ENCODE assay signal across 18 mouse cellular contexts in the genomic region with DNA sequence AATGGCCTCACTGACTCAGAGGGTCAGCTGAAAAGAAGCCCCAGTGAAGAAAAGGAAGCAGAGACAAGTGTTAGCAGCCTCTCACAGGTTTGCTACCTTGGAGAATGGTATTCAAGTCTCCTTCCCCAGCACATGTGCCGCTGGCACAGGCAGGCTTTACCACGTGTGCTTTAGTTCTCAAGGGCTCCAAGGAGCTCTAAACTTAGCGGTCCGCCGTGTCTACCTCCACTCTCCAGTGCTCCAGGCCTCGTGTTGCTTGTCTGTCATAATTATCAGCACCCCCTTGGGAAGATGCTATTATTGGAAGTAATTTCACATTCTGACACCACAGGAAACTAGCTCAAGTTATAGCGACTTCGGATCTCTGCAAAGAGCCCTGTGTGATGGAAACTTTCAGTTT.
DNase-seq lines count a peak whose midpoint lies in the region; ATAC-seq and TF ChIP-seq lines count a peak whose summit lies in the region.
"Had no signal": no experiment of that assay in that cellular context is flagged by ENCODE, and none has a peak within 500 bp of the region (broad histone marks: within the 10 kb centered on the region; RNA-seq: fewer than 3 reads in every experiment).

No protein-coding gene starts in this region.

- no peaks in the 10 kb centered on the region for H3K36me3 ChIP-seq in heart, embryonic 10.5 days
- H3K36me3 ChIP-seq in limb, embryonic 14.5 days (ENCODE audit: control insufficient read depth, insufficient read depth, low read length) = no peaks in the 10 kb centered on the region
- H3K36me3 ChIP-seq: embryonic facial prominence, embryonic 12.5 days; forebrain, embryonic 12.5 days; intestine, embryonic 15.5 days; stomach, embryonic 15.5 days had no signal

- H3K4me3 ChIP-seq in heart, embryonic 10.5 days = no peak overlapping the region
- no peak overlapping the region for H3K4me3 ChIP-seq in layer of hippocampus, adult 2 months
- no peak overlapping the region for H3K4me3 ChIP-seq in limb, embryonic 14.5 days (replicated peaks; ENCODE audit: low read length)
- H3K4me3 ChIP-seq: embryonic facial prominence, embryonic 12.5 days; forebrain, embryonic 12.5 days; intestine, embryonic 15.5 days; stomach, embryonic 15.5 days had no signal

- no peaks in the 10 kb centered on the region for H3K27me3 ChIP-seq in heart, embryonic 10.5 days (ENCODE audit: insufficient read depth, poor library complexity, severe bottlenecking)
- H3K27me3 ChIP-seq in limb, embryonic 14.5 days (ENCODE audit: control insufficient read depth, insufficient read depth, low read length) = no peaks in the 10 kb centered on the region
- H3K27me3 ChIP-seq: embryonic facial prominence, embryonic 12.5 days; intestine, embryonic 15.5 days; stomach, embryonic 15.5 days had no signal

- H3K27ac ChIP-seq in heart, embryonic 10.5 days = peak overlapping the region; percentile 8; the same call in 1 of the 2 replicates
- peak overlapping the region; percentile 41; the same call in 1 of the 2 replicates for H3K27ac ChIP-seq in layer of hippocampus, adult 2 months
- no peak overlapping the region for H3K27ac ChIP-seq in limb, embryonic 14.5 days (replicated peaks; ENCODE audit: low read depth, low read length)
- H3K27ac ChIP-seq: embryonic facial prominence, embryonic 12.5 days; forebrain, embryonic 12.5 days; intestine, embryonic 15.5 days; macrophage; stomach, embryonic 15.5 days had no signal

- DNase-seq in heart, embryonic 10.5 days (ENCODE audit: low spot score) = no peak
- no peak for DNase-seq in heart, adult 8-10 months (ENCODE audit: low spot score)
- no peak for DNase-seq in layer of hippocampus, adult 2 months (ENCODE audit: low spot score in 2 of 2)
- DNase-seq in layer of hippocampus, adult 8-10 months (ENCODE audit: low spot score in 2 of 2) = no peak
- peak; percentile 29 for DNase-seq in embryo, embryonic 11 days
- DNase-seq in limb, embryonic 14.5 days (ENCODE audit: low spot score) = peak; percentile 23
- no peak for DNase-seq in cerebellum, adult 9-10 months
- no peak for DNase-seq in urinary bladder, postnatal 4 days (ENCODE audit: low spot score in 2 of 2)
- DNase-seq: B cell, adult 2 months; cerebellum, adult 11 months; lung, adult 2 months; right cerebral cortex, adult 18-20 months; spleen, adult 18-20 months had no signal

- no peak overlapping the region for H3K4me2 ChIP-seq in limb, embryonic 14.5 days (replicated peaks; ENCODE audit: low read depth, low read length, severe bottlenecking)
- H3K4me2 ChIP-seq: embryonic facial prominence, embryonic 12.5 days; forebrain, embryonic 12.5 days; intestine, embryonic 15.5 days; stomach, embryonic 15.5 days had no signal

- no peak overlapping the region for H3K9ac ChIP-seq in limb, embryonic 14.5 days (ENCODE audit: low read depth, low read length, severe bottlenecking)
- H3K9ac ChIP-seq: embryonic facial prominence, embryonic 12.5 days; forebrain, embryonic 12.5 days; intestine, embryonic 15.5 days; stomach, embryonic 15.5 days had no signal

- H3K9me3 ChIP-seq in heart, embryonic 10.5 days = no peaks in the 10 kb centered on the region
- no peaks in the 10 kb centered on the region for H3K9me3 ChIP-seq in limb, embryonic 14.5 days (ENCODE audit: control insufficient read depth, low read length)
- H3K9me3 ChIP-seq: embryonic facial prominence, embryonic 12.5 days; forebrain, embryonic 12.5 days; intestine, embryonic 15.5 days; stomach, embryonic 15.5 days had no signal

- peaks cover 11% of the 10 kb centered on the region; the same call in 1 of the 2 replicates for H3K4me1 ChIP-seq in heart, embryonic 10.5 days
- H3K4me1 ChIP-seq in limb, embryonic 14.5 days (ENCODE audit: control insufficient read depth, insufficient read depth, low read length) = peaks cover 23% of the 10 kb centered on the region
- H3K4me1 ChIP-seq: intestine, embryonic 15.5 days; stomach, embryonic 15.5 days had no signal

- no peak for TF ChIP-seq CTCF in layer of hippocampus, adult 2 months (conservative IDR thresholded peaks at IDR 0.05)

- 31% methylated on average over 8 of the region's 8 CpGs for WGBS in heart, embryonic 10.5 days
- WGBS in limb, embryonic 14.5 days = 46% methylated on average over 8 of the region's 8 CpGs

- TF ChIP-seq POLR2A in limb, embryonic 14.5 days (IDR thresholded peaks at IDR 0.05; ENCODE audit: borderline replicate concordance, extremely low read depth, insufficient read depth, insufficient read length) = no peak

- ATAC-seq in limb, embryonic 14.5 days (ENCODE audit: low FRiP score, low read depth) = peak; percentile 63; the same call in 1 of the 2 replicates
- ATAC-seq: intestine, embryonic 15.5 days had no signal

Comparison
In these comparisons a context has a peak if more than half of its experiments do, and no peak if none do; other contexts are left out.
1. DNase-seq: peak in embryo, embryonic 11 days (single experiment) and limb, embryonic 14.5 days (single experiment); none in heart, embryonic 10.5 days (single experiment), heart, adult 8-10 months (single experiment), layer of hippocampus, adult 2 months (0 of 2), layer of hippocampus, adult 8-10 months (0 of 2), cerebellum, adult 9-10 months (single experiment) and urinary bladder, postnatal 4 days (0 of 2).